Mouse (Mus musculus) lung, adult 2 months (tissue): ENCODE data around the gene Mrap. TPM values are rescaled to one million over a fixed set of nuclear protein-coding genes. Genes with fewer than 3 reads are reported as not detected.

Experiments used
- DNase-seq: peaks from one replicate; pipeline ENCODE4 v3.0.0; 2022
- H3K4me1 ChIP-seq: fragments of 200-500 bp; 2 replicates; pipeline ENCODE4 v1.6.1; 2011; ENCODE audit warnings: low read length; ENCODE audit not compliant: control insufficient read depth, insufficient read depth
- H3K4me3 ChIP-seq: fragments of 200-500 bp; replicated peaks from 2 replicates; pipeline ENCODE3; 2011; ENCODE audit warnings: low read depth, mild to moderate bottlenecking, control low read depth, low read length; ENCODE audit errors: extremely low read depth
- CTCF ChIP-seq: fragments of 200-500 bp; IDR thresholded peaks from 2 replicates; pipeline ENCODE4 v1.5.1; 2011; ENCODE audit warnings: mild to moderate bottlenecking, low read length, control low read depth; ENCODE audit not compliant: insufficient read depth
- POLR2A ChIP-seq: fragments of 200-500 bp; IDR thresholded peaks from 2 replicates; pipeline ENCODE4 v1.6.1; 2011; ENCODE audit warnings: low read depth, mild to moderate bottlenecking, control low read depth, low read length, borderline replicate concordance; ENCODE audit errors: extremely low read depth
- WGBS: fragments of 180-500 bp; shearing (Covaris S2); methylation state at CpG from one replicate; pipeline ENCODE4 v1.1.7; 2018; 5-methylcytosine and 5-hydroxymethylcytosine counted together
- polyA plus RNA-seq: library from polyadenylated mRNA; depleted of rRNA; stranded (reverse); fragments of >200 nt; gene quantifications from 2 replicates; pipeline ENCODE4 v1.2.3, GENCODE M21; 2012

Mrap gene
- polyA plus RNA-seq, 1 experiment: 21.4 TPM

- no peak overlapping the region for H3K4me3 ChIP-seq
- 43% methylated on average over 13 of the region's 13 CpGs for WGBS
- no peaks in the 10 kb centered on the region for H3K4me1 ChIP-seq
- no peak for DNase-seq
- TF ChIP-seq CTCF: no peak
- no peak for TF ChIP-seq POLR2A
Observed at GRCm38 (mm10) chr16:90704161-90704825, 33.7 kb upstream of the Mrap start.

- H3K4me3 ChIP-seq: no peak overlapping the region
- TF ChIP-seq POLR2A (no peak), CTCF (no peak)
- DNase-seq: no peak
- H3K4me1 ChIP-seq: peaks cover 3% of the 10 kb centered on the region; the same call in 1 of the 2 replicates
- 10% methylated on average over 3 of the region's 3 CpGs for WGBS
Observed at GRCm38 (mm10) chr16:90706279-90706678, 31.7 kb upstream of the Mrap start.

GRCm38 (mm10) chr16:90709711-90710289, 28.2 kb upstream of the Mrap start:
- peak overlapping the region; percentile 15 for H3K4me3 ChIP-seq
- TF ChIP-seq CTCF (no peak), POLR2A (no peak)
- peaks cover 3% of the 10 kb centered on the region for H3K4me1 ChIP-seq
- 29% methylated on average over 17 of the region's 17 CpGs for WGBS
- DNase-seq: no peak

- Histone ChIP-seq H3K4me1 (peaks cover 3% of the 10 kb centered on the region), H3K4me3 (no peak overlapping the region)
- DNase-seq: no peak
- TF ChIP-seq POLR2A: no peak
- no peak for TF ChIP-seq CTCF
- 46% methylated on average over 12 of the region's 12 CpGs for WGBS
Observed at GRCm38 (mm10) chr16:90710313-90710712, 27.7 kb upstream of the Mrap start.

- no peak overlapping the region for H3K4me3 ChIP-seq
- 95% methylated on average over 4 of the region's 4 CpGs for WGBS
- TF ChIP-seq POLR2A (no peak), CTCF (no peak)
- H3K4me1 ChIP-seq: no peaks in the 10 kb centered on the region
- no peak for DNase-seq
Observed at GRCm38 (mm10) chr16:90724051-90724450, 14.0 kb upstream of the Mrap start.

GRCm38 (mm10) chr16:90726600-90727227, 11.3 kb upstream of the Mrap start:
- no peak for TF ChIP-seq POLR2A
- no peak for TF ChIP-seq CTCF
- Histone ChIP-seq H3K4me3 (peak overlapping the region; percentile 91), H3K4me1 (no peaks in the 10 kb centered on the region)
- 5% methylated on average over 38 of the region's 38 CpGs for WGBS
- no peak for DNase-seq

- DNase-seq: peak; percentile 92
- 2% methylated on average over 53 of the region's 53 CpGs for WGBS
- peak within 1 kb of the TSS; percentile 91 for H3K4me3 ChIP-seq
- TF ChIP-seq CTCF: no peak
- peak; percentile 93; the same call in 1 of the 2 replicates for TF ChIP-seq POLR2A
- no peaks in the 10 kb centered on the region for H3K4me1 ChIP-seq
Observed at GRCm38 (mm10) chr16:90727233-90728115, 10.5 kb upstream of the Mrap start, which contains the start of gene Mis18a. Gene Mis18a (minus strand): TSS chr16:90727404.

- no peak for DNase-seq
- TF ChIP-seq CTCF (no peak), POLR2A (no peak)
- Histone ChIP-seq H3K4me1 (no peaks in the 10 kb centered on the region), H3K4me3 (no peak overlapping the region)
- 49% methylated on average over 4 of the region's 4 CpGs for WGBS
Observed at GRCm38 (mm10) chr16:90735611-90736010, 2.4 kb upstream of the Mrap start.

GRCm38 (mm10) chr16:90736672-90737270, 1.2 kb upstream of the Mrap start:
- DNase-seq: no peak
- WGBS: 50% methylated on average over 10 of the region's 10 CpGs
- no peak for TF ChIP-seq POLR2A
- no peak for TF ChIP-seq CTCF
- H3K4me3 ChIP-seq: no peak overlapping the region
- H3K4me1 ChIP-seq: no peaks in the 10 kb centered on the region
